Mouse (Mus musculus): ENCODE results near the gene Itgb4. TPM values are rescaled to one million over a fixed set of nuclear protein-coding genes. Genes with fewer than 3 reads are reported as not detected.
A peak's percentile ranks its signal among the peaks of the same experiment; 100 is the strongest.

Itgb4 gene
- polyA plus RNA-seq, 1 experiment from 2014 or later = 0.34 TPM

- Histone ChIP-seq H3K36me3 (replicated peaks; ENCODE audit: insufficient read depth, low read length) (peaks cover 49% of the 10 kb centered on the region), H3K9ac (replicated peaks) (no peak overlapping the region), H3K4me3 (ENCODE audit: low read depth, low read length) (no peak overlapping the region), H3K4me1 (ENCODE audit: insufficient read depth) (no peaks in the 10 kb centered on the region), H3K27me3 (ENCODE audit: insufficient read depth, low read length) (no peaks in the 10 kb centered on the region), H3K4me2 (ENCODE audit: low read depth, low read length) (no peak overlapping the region), H3K9me3 (ENCODE audit: low read length) (no peaks in the 10 kb centered on the region), H3K27ac (ENCODE audit: low read depth) (no peak overlapping the region)
- ATAC-seq = no peak
- DNase-seq = no peak
- WGBS (ENCODE audit: insufficient replicate concordance) = 88% methylated on average over 1 of the region's 1 CpGs
- TF ChIP-seq CTCF (IDR thresholded peaks at IDR 0.05; ENCODE audit: low read depth) (no peak), EP300 (IDR thresholded peaks at IDR 0.05; ENCODE audit: low read depth) (no peak)
Observed at GRCm38 (mm10) chr11:116043286-116043685, 68.8 kb downstream of the Itgb4 start.

- DNase-seq = no peak
- no peaks in the 10 kb centered on the region for H3K9me3 ChIP-seq (ENCODE audit: low read length)
- TF ChIP-seq EP300 (IDR thresholded peaks at IDR 0.05; ENCODE audit: low read depth) = no peak
- no peak for TF ChIP-seq CTCF (IDR thresholded peaks at IDR 0.05; ENCODE audit: low read depth)
- 89% methylated on average over 6 of the region's 6 CpGs for WGBS (ENCODE audit: insufficient replicate concordance)
- H3K27me3 ChIP-seq (ENCODE audit: insufficient read depth, low read length) = no peaks in the 10 kb centered on the region
- H3K4me2 ChIP-seq (ENCODE audit: low read depth, low read length) = no peak overlapping the region
- no peak overlapping the region for H3K9ac ChIP-seq (replicated peaks)
- no peak overlapping the region for H3K27ac ChIP-seq (ENCODE audit: low read depth)
- H3K36me3 ChIP-seq (replicated peaks; ENCODE audit: insufficient read depth, low read length) = peaks cover 55% of the 10 kb centered on the region
- no peak overlapping the region for H3K4me3 ChIP-seq (ENCODE audit: low read depth, low read length)
- no peaks in the 10 kb centered on the region for H3K4me1 ChIP-seq (ENCODE audit: insufficient read depth)
- no peak for ATAC-seq
Observed at GRCm38 (mm10) chr11:116045173-116045572, 70.7 kb downstream of the Itgb4 start.

GRCm38 (mm10) chr11:116049610-116050009, 75.1 kb downstream of the Itgb4 start:
- no peaks in the 10 kb centered on the region for H3K9me3 ChIP-seq (ENCODE audit: low read length)

GRCm38 (mm10) chr11:116050196-116050595, 75.7 kb downstream of the Itgb4 start:
- 88% methylated on average over 4 of the region's 4 CpGs for WGBS (ENCODE audit: insufficient replicate concordance)
- TF ChIP-seq CTCF (IDR thresholded peaks at IDR 0.05; ENCODE audit: low read depth) (no peak), EP300 (IDR thresholded peaks at IDR 0.05; ENCODE audit: low read depth) (no peak)
- H3K27ac ChIP-seq (ENCODE audit: low read depth) = no peak overlapping the region
- H3K9me3 ChIP-seq (ENCODE audit: low read length) = no peaks in the 10 kb centered on the region
- no peak overlapping the region for H3K9ac ChIP-seq (replicated peaks)
- no peak overlapping the region for H3K4me2 ChIP-seq (ENCODE audit: low read depth, low read length)
- no peak overlapping the region for H3K4me3 ChIP-seq (ENCODE audit: low read depth, low read length)
- H3K27me3 ChIP-seq (ENCODE audit: insufficient read depth, low read length) = no peaks in the 10 kb centered on the region
- DNase-seq = no peak
- H3K4me1 ChIP-seq (ENCODE audit: insufficient read depth) = no peaks in the 10 kb centered on the region
- peaks cover 78% of the 10 kb centered on the region for H3K36me3 ChIP-seq (replicated peaks; ENCODE audit: insufficient read depth, low read length)
- ATAC-seq = no peak

More at GRCm38 (mm10) chr11:116049610-116050009, 75.1 kb downstream of the Itgb4 start:
- no peak overlapping the region for H3K27ac ChIP-seq (ENCODE audit: low read depth)
- no peak for TF ChIP-seq EP300 (IDR thresholded peaks at IDR 0.05; ENCODE audit: low read depth)
- no peak for TF ChIP-seq CTCF (IDR thresholded peaks at IDR 0.05; ENCODE audit: low read depth)
- no peak overlapping the region for H3K4me2 ChIP-seq (ENCODE audit: low read depth, low read length)
- H3K36me3 ChIP-seq (replicated peaks; ENCODE audit: insufficient read depth, low read length) = peaks cover 77% of the 10 kb centered on the region
- no peak overlapping the region for H3K4me3 ChIP-seq (ENCODE audit: low read depth, low read length)
- H3K9ac ChIP-seq (replicated peaks) = no peak overlapping the region
- ATAC-seq (no peak), DNase-seq (no peak)
- WGBS (ENCODE audit: insufficient replicate concordance) = 91% methylated on average over 2 of the region's 2 CpGs
- H3K4me1 ChIP-seq (ENCODE audit: insufficient read depth) = no peaks in the 10 kb centered on the region
- H3K27me3 ChIP-seq (ENCODE audit: insufficient read depth, low read length) = no peaks in the 10 kb centered on the region

- Histone ChIP-seq H3K27me3 (ENCODE audit: insufficient read depth, low read length) (no peaks in the 10 kb centered on the region), H3K36me3 (replicated peaks; ENCODE audit: insufficient read depth, low read length) (peaks cover 81% of the 10 kb centered on the region), H3K27ac (ENCODE audit: low read depth) (no peak overlapping the region), H3K4me3 (ENCODE audit: low read depth, low read length) (no peak overlapping the region), H3K9ac (replicated peaks) (no peak overlapping the region), H3K4me2 (ENCODE audit: low read depth, low read length) (no peak overlapping the region), H3K9me3 (ENCODE audit: low read length) (no peaks in the 10 kb centered on the region), H3K4me1 (ENCODE audit: insufficient read depth) (peaks cover 19% of the 10 kb centered on the region)
- TF ChIP-seq EP300 (IDR thresholded peaks at IDR 0.05; ENCODE audit: low read depth) (peak; percentile 34; the same call in 1 of the 2 replicates), CTCF (IDR thresholded peaks at IDR 0.05; ENCODE audit: low read depth) (no peak)
- 84% methylated on average over 9 of the region's 9 CpGs for WGBS (ENCODE audit: insufficient replicate concordance)
- DNase-seq = no peak
- peak; percentile 49 for ATAC-seq
Observed at GRCm38 (mm10) chr11:116053510-116054229, 79.2 kb downstream of the Itgb4 start.

- Histone ChIP-seq H3K36me3 (replicated peaks; ENCODE audit: insufficient read depth, low read length) (peaks cover 80% of the 10 kb centered on the region), H3K9ac (replicated peaks) (no peak overlapping the region), H3K4me2 (ENCODE audit: low read depth, low read length) (no peak overlapping the region), H3K27me3 (ENCODE audit: insufficient read depth, low read length) (no peaks in the 10 kb centered on the region), H3K27ac (ENCODE audit: low read depth) (no peak overlapping the region), H3K4me3 (ENCODE audit: low read depth, low read length) (no peak overlapping the region), H3K9me3 (ENCODE audit: low read length) (no peaks in the 10 kb centered on the region), H3K4me1 (ENCODE audit: insufficient read depth) (peaks cover 19% of the 10 kb centered on the region)
- WGBS (ENCODE audit: insufficient replicate concordance) = 61% methylated on average over 11 of the region's 11 CpGs
- DNase-seq = no peak
- TF ChIP-seq CTCF (IDR thresholded peaks at IDR 0.05; ENCODE audit: low read depth) = no peak
- no peak for TF ChIP-seq EP300 (IDR thresholded peaks at IDR 0.05; ENCODE audit: low read depth)
- no peak for ATAC-seq
Observed at GRCm38 (mm10) chr11:116055873-116056272, 81.4 kb downstream of the Itgb4 start.
